ENCODE assay signal across 13 mouse cellular contexts in the genomic region with DNA sequence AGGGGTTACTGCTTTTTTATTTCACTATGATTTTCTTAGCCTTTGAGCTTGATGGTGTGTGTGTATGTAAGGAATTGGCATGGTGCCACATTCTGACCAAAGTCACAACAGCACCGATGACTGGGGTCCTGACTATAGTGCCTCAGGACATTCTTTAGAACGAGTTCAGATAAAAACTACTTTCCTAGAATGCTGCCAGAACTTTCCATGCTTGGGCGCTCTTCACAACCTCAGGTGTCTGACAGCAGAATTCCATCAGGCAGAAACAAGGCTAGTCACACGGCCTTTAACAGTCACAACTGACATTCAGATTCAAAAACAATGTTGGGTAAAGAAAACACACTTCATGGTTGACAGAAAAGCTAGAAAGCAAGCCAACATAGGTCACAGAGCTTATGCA.
DNase-seq lines count a peak whose midpoint lies in the region; ATAC-seq and TF ChIP-seq lines count a peak whose summit lies in the region.
"Had no signal": no experiment of that assay in that cellular context is flagged by ENCODE, and none has a peak within 500 bp of the region (broad histone marks: within the 10 kb centered on the region; RNA-seq: fewer than 3 reads in every experiment).

No protein-coding gene starts in this region.

- ATAC-seq in heart, embryonic 15.5 days (replicated peaks; ENCODE audit: insufficient number of reproducible peaks, insufficient read depth, low FRiP score, low read depth): no peak
- no peak for ATAC-seq in heart, embryonic 11.5 days (replicated peaks; ENCODE audit: insufficient number of reproducible peaks, low FRiP score, low TSS enrichment)
- ATAC-seq in lung, embryonic 14.5 days (ENCODE audit: insufficient read depth): peak; percentile 66
- ATAC-seq in stomach, embryonic 15.5 days (ENCODE audit: insufficient read depth, low FRiP score, low read depth): 0 out of 2 replicates have a peak, but pooled peaks have one; percentile 18
- no peak for ATAC-seq in stomach, postnatal 0 days (ENCODE audit: low FRiP score, low TSS enrichment)
- ATAC-seq in granulocyte monocyte progenitor cell, adult 5-6 weeks (replicated peaks; ENCODE audit: poor library complexity, severe bottlenecking): no peak
- ATAC-seq: inflammation-experienced regulatory T-cells, adult 6 months had no signal

- H3K4me1 ChIP-seq in heart, embryonic 15.5 days (replicated peaks): peaks cover 8% of the 10 kb centered on the region
- 0 out of 2 replicates have a peak, but pooled peaks cover 2% of the 10 kb centered on the region for H3K4me1 ChIP-seq in heart, embryonic 11.5 days (ENCODE audit: control insufficient read depth, insufficient read depth, low read length)
- H3K4me1 ChIP-seq in lung, embryonic 14.5 days (ENCODE audit: insufficient read depth): peaks cover 9% of the 10 kb centered on the region; the same call in 1 of the 2 replicates
- no peaks in the 10 kb centered on the region for H3K4me1 ChIP-seq in stomach, embryonic 15.5 days
- no peaks in the 10 kb centered on the region for H3K4me1 ChIP-seq in stomach, postnatal 0 days (replicated peaks; ENCODE audit: control insufficient read depth, insufficient read depth)
- H3K4me1 ChIP-seq: megakaryocyte, embryonic 14.5 days had no signal

- WGBS in heart, embryonic 15.5 days: 18% methylated on average over 4 of the region's 4 CpGs
- 36% methylated on average over 4 of the region's 4 CpGs for WGBS in heart, embryonic 11.5 days (ENCODE audit: insufficient replicate concordance)
- 37% methylated on average over 4 of the region's 4 CpGs for WGBS in lung, embryonic 14.5 days
- WGBS in stomach, embryonic 15.5 days: 45% methylated on average over 4 of the region's 4 CpGs
- WGBS in stomach, postnatal 0 days: 43% methylated on average over 4 of the region's 4 CpGs

- H3K36me3 ChIP-seq in heart, embryonic 15.5 days: no peaks in the 10 kb centered on the region
- no peaks in the 10 kb centered on the region for H3K36me3 ChIP-seq in heart, embryonic 11.5 days (ENCODE audit: control insufficient read depth, insufficient read depth, low read length)
- no peaks in the 10 kb centered on the region for H3K36me3 ChIP-seq in lung, embryonic 14.5 days (ENCODE audit: insufficient read depth)
- H3K36me3 ChIP-seq in stomach, embryonic 15.5 days: no peaks in the 10 kb centered on the region
- no peaks in the 10 kb centered on the region for H3K36me3 ChIP-seq in stomach, postnatal 0 days (ENCODE audit: control insufficient read depth, insufficient read depth, low read length)
- H3K36me3 ChIP-seq: limb, embryonic 13.5 days had no signal

- no peak overlapping the region for H3K4me2 ChIP-seq in heart, embryonic 15.5 days
- no peak overlapping the region for H3K4me2 ChIP-seq in heart, embryonic 11.5 days
- H3K4me2 ChIP-seq in lung, embryonic 14.5 days: no peak overlapping the region
- no peak overlapping the region for H3K4me2 ChIP-seq in stomach, embryonic 15.5 days
- no peak overlapping the region for H3K4me2 ChIP-seq in stomach, postnatal 0 days (replicated peaks; ENCODE audit: low read depth)
- H3K4me2 ChIP-seq: limb, embryonic 13.5 days had no signal

- no peak for TF ChIP-seq CTCF in lung, embryonic 14.5 days (IDR thresholded peaks at IDR 0.05; ENCODE audit: low read depth)
- no peak for TF ChIP-seq CTCF in stomach, postnatal 0 days (IDR thresholded peaks at IDR 0.05; ENCODE audit: low read depth)

- H3K4me3 ChIP-seq in heart, embryonic 15.5 days: no peak overlapping the region
- no peak overlapping the region for H3K4me3 ChIP-seq in heart, embryonic 11.5 days (ENCODE audit: low read depth, low read length)
- H3K4me3 ChIP-seq in lung, embryonic 14.5 days (ENCODE audit: low read depth, low read length): no peak overlapping the region
- no peak overlapping the region for H3K4me3 ChIP-seq in stomach, embryonic 15.5 days (replicated peaks)
- H3K4me3 ChIP-seq in stomach, postnatal 0 days (ENCODE audit: low read depth, low read length): no peak overlapping the region
- H3K4me3 ChIP-seq: erythroblast, embryonic 14.5 days; limb, embryonic 13.5 days; megakaryocyte, embryonic 14.5 days had no signal

- peak overlapping the region; percentile 47; the same call in 1 of the 2 replicates for H3K27ac ChIP-seq in heart, embryonic 15.5 days
- H3K27ac ChIP-seq in heart, embryonic 11.5 days (ENCODE audit: low read depth, low read length): no peak overlapping the region
- H3K27ac ChIP-seq in lung, embryonic 14.5 days (ENCODE audit: low read depth): no peak overlapping the region
- H3K27ac ChIP-seq in stomach, embryonic 15.5 days: no peak overlapping the region
- no peak overlapping the region for H3K27ac ChIP-seq in stomach, postnatal 0 days (replicated peaks)
- H3K27ac ChIP-seq: limb, embryonic 13.5 days had no signal

- peak; percentile 69 for DNase-seq in lung, embryonic 14.5 days
- DNase-seq in lung, postnatal 14 days: no peak
- DNase-seq in stomach, postnatal 0 days (ENCODE audit: low spot score): no peak
- DNase-seq: cerebellum, postnatal 14 days; gastrocnemius, postnatal 14 days had no signal

- H3K9ac ChIP-seq in heart, embryonic 15.5 days: no peak overlapping the region
- no peak overlapping the region for H3K9ac ChIP-seq in heart, embryonic 11.5 days (ENCODE audit: low read depth, low read length)
- no peak overlapping the region for H3K9ac ChIP-seq in lung, embryonic 14.5 days
- no peak overlapping the region for H3K9ac ChIP-seq in stomach, embryonic 15.5 days
- no peak overlapping the region for H3K9ac ChIP-seq in stomach, postnatal 0 days (ENCODE audit: low read length)
- H3K9ac ChIP-seq: limb, embryonic 13.5 days had no signal

- no peak for TF ChIP-seq EP300 in stomach, postnatal 0 days (optimal IDR thresholded peaks at IDR 0.05)

- H3K9me3 ChIP-seq in heart, embryonic 15.5 days (replicated peaks): no peaks in the 10 kb centered on the region
- H3K9me3 ChIP-seq in heart, embryonic 11.5 days (replicated peaks; ENCODE audit: control insufficient read depth, low read length): no peaks in the 10 kb centered on the region
- H3K9me3 ChIP-seq in lung, embryonic 14.5 days (ENCODE audit: low read depth, low read length): no peaks in the 10 kb centered on the region
- H3K9me3 ChIP-seq in stomach, embryonic 15.5 days: no peaks in the 10 kb centered on the region
- H3K9me3 ChIP-seq in stomach, postnatal 0 days (ENCODE audit: control insufficient read depth, low read length): no peaks in the 10 kb centered on the region
- H3K9me3 ChIP-seq: limb, embryonic 13.5 days; megakaryocyte, embryonic 14.5 days had no signal

- no peaks in the 10 kb centered on the region for H3K27me3 ChIP-seq in heart, embryonic 15.5 days
- H3K27me3 ChIP-seq in heart, embryonic 11.5 days (ENCODE audit: control insufficient read depth, insufficient read depth, low read length): no peaks in the 10 kb centered on the region
- H3K27me3 ChIP-seq in lung, embryonic 14.5 days (ENCODE audit: insufficient read depth, low read length): no peaks in the 10 kb centered on the region
- no peaks in the 10 kb centered on the region for H3K27me3 ChIP-seq in stomach, embryonic 15.5 days (replicated peaks)
- H3K27me3 ChIP-seq in stomach, postnatal 0 days (ENCODE audit: control insufficient read depth, insufficient read depth, low read length): no peaks in the 10 kb centered on the region
- H3K27me3 ChIP-seq: limb, embryonic 13.5 days; megakaryocyte, embryonic 14.5 days had no signal

Comparison
In these comparisons a context has a peak if more than half of its experiments do, and no peak if none do; other contexts are left out.
1. ATAC-seq: peak in lung, embryonic 14.5 days (single experiment) and stomach, embryonic 15.5 days (single experiment); none in heart, embryonic 15.5 days (single experiment), heart, embryonic 11.5 days (single experiment), stomach, postnatal 0 days (single experiment) and granulocyte monocyte progenitor cell, adult 5-6 weeks (single experiment).